Mouse (Mus musculus) left cerebral cortex, adult 11 months (tissue): ENCODE data around the gene Fam160a1.

ENCODE experiments used
- DNase-seq: peaks from one replicate; pipeline ENCODE4 v3.0.0; 2022; ENCODE audit warnings: low spot score

Gene Fam160a1

DNA sequence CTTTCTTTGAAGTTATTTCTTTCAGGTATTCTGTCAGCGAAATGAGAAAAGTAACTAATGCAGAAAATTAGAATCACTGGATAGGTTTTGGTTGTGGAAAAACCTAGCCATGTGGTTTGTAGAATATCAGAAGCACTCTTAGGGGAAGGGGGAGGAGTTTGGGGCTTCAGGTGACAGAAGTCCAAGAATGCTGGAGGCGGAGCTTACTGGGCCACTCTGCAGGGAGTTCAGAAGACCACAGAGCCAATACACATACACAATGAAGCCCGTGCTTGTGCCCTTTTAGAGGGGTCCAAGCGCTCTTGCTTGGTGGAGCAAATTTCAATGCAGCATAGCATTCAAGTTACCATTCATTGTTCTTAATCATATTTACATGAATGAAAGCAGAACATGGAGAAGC is 68.2 kb downstream of the Fam160a1 start:
- DNase-seq = no peak

DNA sequence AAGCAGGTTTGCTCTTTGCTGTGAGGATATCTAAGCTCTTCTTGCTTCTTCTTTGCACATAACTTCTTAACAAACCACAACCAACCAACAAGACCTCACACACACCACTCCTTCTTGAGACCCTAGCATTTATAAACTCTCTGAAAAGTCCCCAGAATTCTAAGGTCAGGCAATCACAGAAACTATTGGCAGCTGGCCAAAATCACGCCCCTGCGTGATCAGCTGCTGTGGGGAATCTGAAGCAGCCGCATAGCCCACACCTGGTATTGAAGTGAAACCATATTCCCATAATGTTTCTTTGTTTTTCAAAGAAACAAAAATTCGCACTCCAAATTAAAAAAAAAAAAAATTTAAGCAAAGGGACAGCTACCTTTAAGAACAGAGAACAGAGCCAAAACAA is 71.0 kb downstream of the Fam160a1 start:
- no peak for DNase-seq

DNA sequence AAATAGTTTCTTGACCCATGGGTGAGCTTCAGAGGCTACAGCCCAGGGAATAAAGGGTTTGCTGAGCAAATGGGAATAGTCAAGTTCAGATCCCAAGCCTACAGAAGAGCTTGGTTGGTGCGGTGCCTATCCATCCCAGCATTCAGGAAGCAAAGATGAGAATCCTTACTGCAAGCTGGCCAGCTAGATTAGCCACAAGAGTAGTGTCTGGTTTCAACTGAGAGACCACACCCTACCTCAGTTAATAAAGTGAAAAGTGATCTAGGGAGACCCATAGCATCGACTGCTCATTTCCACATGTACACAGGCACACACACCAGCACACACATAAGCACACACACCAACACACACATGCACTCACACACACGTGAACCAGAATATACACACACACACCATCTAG is 75.3 kb downstream of the Fam160a1 start:
- no peak for DNase-seq

DNA sequence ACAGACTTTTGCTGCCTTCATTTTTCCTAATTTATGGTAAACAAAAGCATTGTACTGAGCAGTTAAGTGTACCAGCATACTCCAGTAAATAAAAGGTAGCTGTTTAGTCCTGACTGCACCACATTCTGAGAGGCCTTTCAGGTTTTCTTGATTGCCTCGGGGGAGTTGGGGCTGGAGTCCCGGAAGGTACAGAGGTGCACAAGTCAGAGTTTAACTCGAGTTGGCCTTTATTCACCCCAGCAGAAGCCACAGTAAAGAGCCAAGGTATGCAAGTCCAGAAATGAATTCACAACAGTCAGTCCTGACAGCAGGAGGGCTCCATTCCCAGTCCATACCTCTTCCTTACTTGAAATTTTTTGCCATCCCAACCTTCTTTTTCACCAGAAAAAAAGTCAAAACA is 78.5 kb downstream of the Fam160a1 start:
- no peak for DNase-seq

DNA sequence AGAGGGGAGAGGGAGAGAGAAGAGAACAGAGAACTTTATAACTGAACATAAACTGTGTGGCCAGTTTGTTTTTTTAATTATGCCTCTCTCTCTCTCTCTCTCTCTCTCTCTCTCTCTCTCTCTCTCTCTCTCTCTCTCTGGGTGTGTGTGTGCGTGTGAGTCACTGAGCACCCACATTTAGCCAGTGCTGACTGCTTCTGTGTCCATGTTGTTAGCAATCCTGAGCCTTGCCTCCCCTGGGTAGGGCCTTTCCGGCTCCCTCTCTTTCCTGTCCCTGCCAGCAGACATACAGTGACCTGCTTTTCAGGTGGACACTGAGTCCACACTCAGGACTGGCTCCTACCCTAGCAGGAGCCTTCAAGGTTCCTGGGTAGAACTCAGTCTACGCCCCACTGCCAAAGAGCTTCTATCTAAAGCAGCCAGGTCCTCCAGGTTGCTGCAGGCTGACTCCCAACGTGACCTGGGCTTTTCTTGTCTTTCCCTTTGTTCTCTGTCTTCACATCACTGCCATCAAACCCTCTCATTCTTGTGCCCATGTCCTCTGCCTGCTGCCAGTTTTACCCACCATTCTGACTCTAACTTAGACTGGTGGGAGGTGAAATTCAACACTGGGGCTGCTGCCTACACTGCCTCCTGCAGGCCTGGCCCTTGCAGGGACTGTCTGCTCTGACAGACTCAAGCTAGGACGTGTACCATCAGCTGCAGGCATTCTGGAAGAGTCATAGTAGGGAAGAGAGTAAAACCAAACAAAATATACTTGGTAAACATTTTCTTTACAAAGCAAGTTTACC is 83.0 kb downstream of the Fam160a1 start:
- no peak for DNase-seq

DNA sequence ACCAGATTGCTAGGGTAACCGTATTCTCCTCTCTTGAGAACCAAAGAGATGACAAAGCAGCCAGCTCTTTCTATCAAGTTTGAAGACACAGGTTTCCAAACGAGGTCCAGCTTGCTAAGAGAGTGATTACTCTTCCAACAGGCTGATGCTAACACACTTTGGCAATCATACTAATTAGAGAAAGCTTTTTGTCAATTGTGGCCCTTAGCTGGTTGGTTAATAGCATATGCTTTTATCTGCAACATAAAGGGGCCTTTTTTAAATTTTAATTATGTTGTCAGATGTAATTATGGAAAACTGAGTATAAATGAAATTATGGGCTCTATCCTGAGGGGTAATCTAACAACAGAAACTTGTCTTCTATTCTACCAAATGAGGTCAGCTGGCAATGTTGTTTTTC is 89.9 kb downstream of the Fam160a1 start:
- DNase-seq = no peak

DNA sequence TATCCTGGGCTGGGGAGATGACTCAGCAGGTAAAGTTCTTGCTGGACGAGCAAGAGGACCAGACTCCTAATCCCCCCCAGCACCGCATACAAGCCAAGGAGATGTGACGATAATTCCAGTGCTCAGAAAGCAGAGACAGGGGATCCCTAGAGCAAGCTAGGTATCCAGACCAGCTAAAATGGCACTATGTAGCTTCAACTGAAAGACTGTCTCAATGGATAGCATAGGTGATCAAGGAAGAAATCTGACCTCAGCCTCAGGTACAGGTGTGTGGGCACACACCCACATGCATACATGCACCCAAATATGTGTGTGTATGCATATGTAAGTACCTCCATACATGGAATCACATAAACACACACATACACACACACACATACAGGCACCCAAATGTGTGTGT is 91.1 kb downstream of the Fam160a1 start:
- DNase-seq = no peak

DNA sequence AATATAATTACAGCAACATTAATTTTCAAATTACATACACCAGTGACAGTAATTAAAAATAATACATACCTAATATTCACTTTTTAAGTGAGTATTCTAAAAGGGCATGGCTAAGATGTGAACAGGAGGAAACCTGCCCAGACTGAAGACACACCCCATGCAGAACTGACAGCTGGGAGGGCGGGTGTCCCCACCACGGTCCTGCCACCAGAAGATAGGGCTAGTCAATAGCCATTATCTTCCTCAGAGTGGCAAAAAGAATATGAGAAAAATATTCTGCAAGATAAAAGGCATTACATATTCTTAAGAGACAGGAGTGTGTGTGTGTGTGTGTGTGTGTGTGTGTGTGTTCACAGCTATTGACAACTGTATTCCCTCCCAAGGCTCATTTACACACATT is 92.0 kb downstream of the Fam160a1 start:
- no peak for DNase-seq

DNA sequence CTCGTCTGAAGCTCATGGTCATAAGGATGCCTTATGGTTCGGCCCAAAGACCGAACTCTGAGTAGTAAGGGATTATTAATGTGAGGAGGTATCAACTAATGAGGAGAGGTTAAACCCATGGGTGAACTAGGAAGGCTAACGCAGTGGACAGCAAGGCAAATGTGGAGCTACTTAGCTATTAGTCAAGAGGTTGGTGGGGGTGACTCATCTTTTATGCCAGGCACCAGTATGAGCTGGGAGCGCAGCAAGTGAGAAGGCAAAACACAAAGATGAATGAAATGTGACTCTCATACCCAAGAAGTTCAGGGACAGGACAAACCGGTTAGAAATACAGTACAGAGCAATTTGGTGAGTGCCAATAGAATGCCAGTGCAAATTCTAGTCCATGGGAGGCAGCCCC is 94.5 kb downstream of the Fam160a1 start:
- DNase-seq = no peak

DNA sequence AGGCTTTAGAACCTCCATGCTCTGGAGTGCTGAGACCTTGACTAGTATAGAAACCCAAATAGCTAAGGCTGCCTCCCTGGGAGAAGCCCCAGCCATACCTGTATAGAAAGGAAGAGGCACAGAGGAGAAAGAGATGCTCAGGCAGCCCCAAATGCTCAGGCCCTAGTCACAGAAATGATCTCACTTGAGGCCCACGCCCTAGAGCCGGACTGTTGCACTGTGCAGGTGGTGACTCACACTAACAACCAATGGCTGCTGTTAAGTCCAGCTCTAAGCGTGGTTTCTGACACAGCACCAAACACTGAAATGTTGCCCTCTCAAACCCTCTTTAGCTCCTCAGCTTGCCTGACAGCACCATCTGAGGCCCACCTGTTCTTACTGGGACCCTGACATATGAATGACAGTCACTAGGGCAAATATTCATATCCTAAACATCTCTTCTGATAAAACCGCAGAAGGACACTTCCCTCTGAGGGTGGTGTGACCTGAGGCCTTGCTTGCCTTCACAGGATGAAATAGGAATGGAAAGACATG is 101.3 kb downstream of the Fam160a1 start:
- no peak for DNase-seq

DNA sequence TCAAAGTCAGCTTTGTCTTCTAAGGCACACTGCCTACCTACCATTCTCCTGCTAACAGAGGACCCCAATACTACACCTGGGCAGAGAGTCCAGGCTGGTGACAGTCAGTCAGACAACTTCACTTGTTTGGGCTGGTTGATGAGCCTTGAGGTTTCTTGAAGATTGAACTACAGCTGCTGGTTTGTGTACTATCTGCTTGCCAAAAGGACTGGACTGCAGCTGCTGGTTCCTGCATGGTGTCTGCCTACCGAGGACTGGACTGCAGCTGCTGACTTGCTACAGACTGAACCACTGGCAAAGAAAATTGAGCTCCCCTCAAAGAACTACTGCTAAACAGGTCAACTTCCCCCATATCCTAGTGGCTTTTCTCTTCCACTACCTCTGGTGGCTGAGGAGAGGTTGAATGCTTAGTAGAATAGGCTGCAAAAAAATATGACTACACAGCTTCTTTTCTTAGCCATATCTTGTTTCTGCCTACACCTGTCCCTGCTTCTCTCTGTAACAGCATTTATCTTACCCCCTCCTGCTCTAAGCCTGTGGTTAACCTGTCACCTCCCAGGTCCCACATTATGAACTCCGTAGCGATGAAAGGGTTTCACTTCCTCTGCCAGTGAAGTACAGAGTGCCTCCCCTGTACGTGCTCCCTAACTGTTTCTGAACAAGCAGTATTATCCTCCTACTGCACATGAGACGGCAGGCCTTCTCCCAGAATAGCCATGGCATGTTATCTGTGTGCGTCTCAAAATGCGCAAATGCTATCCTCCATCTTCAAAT is 103.0 kb downstream of the Fam160a1 start:
- DNase-seq = no peak

DNA sequence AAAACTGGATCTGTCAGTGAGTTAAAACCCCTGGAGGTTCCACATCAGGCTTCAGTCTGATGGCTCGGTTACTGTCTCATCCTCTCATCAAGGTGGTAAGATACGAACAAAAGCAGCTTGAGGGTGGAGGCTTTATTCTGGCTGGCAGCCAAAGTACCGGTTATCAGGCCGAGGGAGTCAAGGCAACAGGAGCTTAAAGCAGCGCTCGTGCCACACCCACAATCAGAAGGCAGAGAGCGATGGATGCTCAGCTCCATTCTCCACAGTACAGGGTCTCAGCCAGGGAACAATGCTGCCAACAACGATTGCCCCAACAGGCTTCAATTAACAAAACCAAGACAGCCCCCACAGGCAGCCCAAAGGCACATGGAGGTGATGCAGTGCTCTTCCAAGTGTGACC is 106.4 kb downstream of the Fam160a1 start:
- no peak for DNase-seq

DNA sequence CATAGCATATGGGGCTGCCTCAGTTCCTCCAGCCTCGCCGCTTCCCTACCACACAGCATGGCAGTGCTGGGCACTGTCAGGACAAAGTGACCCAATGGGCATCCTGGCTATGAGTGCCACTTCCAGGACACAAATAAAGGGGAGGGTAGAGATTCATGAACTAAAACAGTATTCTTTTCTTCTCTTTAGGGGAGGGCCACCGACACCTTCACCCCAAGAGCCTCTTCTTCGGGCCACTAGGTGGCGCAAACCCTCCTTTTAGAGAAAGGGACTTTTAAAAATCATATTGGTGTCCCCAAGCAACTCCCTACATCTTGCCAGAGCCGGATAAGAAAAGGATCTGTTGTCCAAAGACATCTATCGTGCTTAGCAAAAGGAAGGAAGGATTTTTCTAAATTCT is 109.7 kb downstream of the Fam160a1 start:
- no peak for DNase-seq

DNA sequence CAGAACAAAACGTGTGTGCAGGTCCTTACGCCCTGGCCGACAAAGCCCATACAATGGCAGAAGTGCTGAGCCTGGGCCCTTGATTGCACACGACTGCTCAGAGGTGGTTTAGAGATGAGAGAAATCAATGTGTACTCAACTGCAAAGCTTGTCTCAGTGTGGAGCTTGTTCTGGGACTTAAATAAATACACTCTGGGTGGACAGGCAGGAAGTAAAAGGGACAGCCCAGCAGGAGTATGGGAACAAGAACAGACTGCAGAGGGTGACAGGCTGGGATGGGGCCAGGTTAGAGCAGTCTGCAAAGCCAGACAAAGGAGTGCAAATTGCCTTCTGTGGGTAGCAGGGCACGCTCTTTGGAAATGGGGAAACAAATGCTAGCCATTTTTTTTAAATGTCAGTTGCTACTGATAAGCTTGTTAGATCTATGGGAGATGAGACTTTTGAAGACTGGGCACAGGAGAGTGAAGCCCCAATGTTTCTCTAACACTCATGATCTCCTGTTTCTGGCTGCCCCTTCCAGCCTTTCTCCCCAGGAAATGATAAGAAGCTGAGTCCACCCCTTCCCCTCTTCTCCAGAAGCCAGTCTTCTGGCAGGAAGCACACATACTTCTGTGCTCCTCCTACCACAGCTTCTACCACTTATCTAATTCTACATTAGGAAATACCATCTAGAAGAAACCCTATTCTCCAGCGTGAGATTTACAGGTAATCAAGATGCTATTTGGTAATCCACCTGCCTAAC is 113.8 kb downstream of the Fam160a1 start:
- no peak for DNase-seq

DNA sequence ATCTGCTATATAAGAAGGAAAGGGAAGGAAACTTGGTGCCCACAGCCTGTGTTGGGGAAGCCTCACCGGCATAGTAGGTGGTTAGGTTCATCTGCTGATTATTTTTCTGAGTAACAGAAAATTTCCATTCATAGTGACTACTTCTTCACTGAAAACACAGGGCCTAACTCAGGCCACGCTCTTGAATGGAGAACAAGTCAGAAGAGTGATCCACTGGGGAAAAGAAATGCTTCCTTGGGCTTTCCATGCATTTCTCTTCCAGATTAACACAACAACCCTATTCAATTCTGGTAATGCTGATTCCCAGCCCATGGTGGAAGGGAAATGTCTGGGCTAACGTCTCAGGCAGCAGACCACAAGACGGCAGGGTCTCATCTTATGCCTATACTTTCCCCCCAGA is 118.6 kb downstream of the Fam160a1 start:
- DNase-seq = no peak

DNA sequence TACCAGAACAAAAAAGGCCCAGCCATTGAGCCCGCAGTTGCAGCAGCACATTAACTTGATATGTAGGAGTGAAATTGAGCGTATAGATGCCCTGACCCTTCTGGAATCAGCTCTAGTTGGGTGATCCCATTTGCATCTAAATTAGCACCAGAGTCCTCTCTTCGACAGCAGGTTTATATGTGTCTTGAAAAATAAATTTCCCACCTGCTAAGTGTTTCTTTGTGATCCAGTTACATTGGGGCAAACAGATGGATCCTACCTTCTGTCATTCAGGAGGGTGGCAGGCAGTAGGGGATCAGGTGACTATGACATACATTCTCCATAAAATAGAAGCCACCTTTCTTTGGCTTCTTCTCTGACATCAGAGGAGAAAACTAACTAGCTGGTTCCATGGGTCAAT is 122.0 kb downstream of the Fam160a1 start:
- DNase-seq = no peak

DNA sequence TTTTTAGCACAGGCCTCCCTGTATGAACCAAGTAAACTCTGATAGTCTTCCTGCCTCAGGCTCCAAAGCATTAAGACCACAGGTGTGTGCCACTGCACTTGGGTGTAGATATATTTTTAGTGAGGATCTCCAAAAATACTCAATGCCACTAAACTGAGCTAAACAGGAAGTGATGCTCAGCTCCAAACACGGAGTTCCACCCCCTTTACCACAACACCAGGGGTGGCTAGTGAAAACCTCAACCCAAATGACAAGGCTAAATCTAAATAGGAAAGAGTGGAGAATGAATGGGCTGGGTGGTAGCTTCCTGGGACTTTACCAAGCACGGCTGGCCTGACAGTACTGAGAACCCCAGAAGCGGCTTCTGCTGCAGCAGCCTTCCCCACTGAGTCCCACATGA is 124.1 kb downstream of the Fam160a1 start:
- no peak for DNase-seq

DNA sequence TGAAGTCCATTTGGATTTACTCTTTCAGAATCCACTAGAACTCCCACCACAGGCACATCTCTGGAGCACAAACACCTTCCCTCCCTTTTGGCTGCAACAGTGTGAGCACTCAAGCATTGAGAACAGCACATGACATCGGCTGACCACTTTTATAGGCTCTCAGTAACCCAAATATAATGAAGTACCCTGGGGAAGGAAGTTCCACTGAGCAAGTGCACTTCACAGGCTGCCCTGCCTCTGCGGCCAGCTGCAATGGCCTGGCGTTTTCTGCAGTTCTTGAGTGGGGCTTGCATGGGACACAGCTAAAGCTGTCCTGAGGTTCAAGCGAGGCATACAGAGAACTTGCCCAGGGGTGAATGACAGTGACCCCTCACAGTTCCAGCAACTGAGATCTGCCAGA is 126.0 kb downstream of the Fam160a1 start:
- DNase-seq = no peak

DNA sequence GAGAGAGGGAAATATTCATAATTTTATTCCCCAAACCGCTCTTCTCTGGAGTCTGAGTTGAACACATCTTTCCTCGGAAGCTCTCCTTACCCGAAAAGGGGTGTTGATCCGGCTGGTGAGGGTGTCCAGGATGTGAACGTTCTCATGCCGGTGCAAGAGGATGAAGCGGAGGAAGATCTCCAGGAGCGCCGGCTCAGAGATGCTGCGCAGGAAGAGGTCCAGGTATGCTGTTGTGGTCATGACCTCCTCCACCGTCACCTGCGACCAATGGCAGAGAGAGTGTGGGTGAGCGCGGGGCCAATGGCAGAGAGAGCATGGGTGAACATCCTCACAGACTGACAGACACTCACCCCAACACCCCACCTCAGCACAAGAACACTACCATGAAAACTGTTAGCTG is 128.8 kb downstream of the Fam160a1 start:
- DNase-seq = no peak

DNA sequence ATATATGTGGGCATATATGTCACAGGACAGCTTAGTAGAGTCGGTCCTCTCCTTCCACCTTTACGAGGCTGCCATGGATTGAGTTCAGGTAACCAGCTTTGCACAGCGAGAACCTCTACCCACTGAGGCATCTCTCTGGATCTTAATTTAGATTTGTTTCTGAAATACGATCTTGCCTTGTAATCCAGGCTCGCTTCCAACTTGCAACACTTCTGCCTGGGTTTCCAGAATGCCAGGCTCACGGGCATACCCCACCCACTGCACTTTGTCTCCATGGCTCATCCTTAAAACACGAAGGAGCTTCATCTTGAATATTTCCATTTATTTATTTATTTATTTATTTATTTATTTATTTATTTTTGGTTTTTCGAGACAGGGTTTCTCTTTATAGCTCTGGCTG is 131.8 kb downstream of the Fam160a1 start:
- DNase-seq = no peak

DNA sequence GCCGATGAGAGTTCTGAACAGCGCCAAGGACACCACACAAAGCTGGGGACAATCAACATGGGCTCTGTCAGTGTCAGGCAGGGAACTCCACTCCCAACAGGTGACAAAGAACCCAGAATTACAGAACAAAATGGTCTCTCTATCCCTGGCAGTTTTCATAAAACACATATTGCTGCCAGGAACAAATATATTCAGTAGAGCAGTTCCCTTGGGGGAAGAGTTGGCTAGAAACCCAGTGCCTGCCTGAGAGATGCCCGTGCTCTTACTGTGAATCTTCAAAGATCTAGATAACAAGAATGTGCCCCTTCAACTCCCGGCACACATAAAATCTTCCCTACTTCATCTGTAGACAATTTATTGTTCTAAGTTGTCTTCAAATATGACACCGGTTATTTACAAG is 133.5 kb downstream of the Fam160a1 start:
- no peak for DNase-seq

DNA sequence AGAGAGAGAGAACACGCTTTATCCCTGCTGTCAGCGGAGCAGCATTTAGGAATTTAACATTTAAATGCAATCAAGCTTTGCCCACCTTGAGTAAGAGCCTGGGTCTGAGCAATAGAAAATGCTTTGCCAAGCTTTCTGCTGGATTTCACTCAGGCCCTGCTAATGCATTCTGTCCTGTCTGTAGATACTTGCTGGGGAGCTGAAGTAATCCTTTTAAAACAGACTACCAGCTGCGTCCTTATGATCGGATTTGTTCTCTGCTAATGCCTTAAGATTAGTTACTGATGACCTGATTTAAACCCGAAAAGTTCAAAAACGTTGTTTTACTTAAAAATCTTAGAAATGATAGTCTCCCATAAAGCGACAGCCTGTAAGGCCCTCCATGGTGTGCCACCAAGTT is 136.0 kb downstream of the Fam160a1 start:
- DNase-seq = no peak

DNA sequence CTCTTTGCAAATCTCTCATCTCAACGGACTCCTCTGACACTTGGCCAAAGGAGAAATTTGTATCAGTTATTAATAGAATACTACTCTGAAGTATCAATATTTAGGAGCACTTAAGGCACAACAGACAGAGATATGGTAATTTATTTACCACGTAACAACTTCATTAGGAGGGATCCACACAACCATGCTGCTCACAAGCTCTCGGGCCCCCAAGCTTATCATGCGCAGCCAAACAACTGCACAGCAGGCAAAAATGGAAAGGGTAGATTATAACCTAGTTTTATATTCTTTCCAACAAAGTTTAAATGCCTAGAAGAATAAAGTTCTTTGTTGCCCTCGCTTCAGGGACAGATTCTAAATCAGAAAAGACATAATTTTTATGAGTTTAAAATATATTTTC is 137.1 kb downstream of the Fam160a1 start:
- DNase-seq = no peak
